Mouse (Mus musculus): ENCODE results near the gene Lrrc45. TPM values are rescaled to one million over a fixed set of nuclear protein-coding genes. Genes with fewer than 3 reads are reported as not detected.
"Not testable (repeated sequence)": the region's sequence is repeated elsewhere in the genome, so short reads cannot be mapped to it uniquely, and the experiment has no call there.

The Lrrc45 gene
- polyA plus RNA-seq, 1 experiment from 2014 or later, result 66.0 TPM

DNA sequence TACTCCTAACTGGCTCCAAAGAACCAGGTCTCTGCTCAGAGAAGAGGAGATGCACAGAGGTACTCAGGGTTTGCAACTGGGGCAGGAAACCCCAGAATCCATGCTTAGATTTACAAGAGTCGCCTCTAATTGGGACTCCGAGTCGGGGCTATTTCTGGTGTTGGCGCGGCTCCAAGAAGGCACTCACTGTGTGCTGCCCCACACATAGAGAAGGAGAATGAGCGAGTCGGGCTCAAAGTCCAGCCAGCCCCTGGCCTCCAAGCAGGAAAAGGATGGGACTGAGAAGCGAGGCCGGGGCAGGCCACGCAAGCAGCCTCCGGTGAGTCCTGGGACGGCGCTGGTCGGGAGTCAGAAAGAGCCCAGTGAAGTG, 48.9 kb downstream of the Lrrc45 start, which contains the start of gene Hmga1b:
Gene Hmga1b, plus strand, starts transcription at position 123 of the 370 bp plus-strand sequence.
- Histone ChIP-seq H3K4me2 (peak within 1 kb of the TSS; percentile 47), H3K4me3 (replicated peaks) (0 out of 2 replicates have a peak within 1 kb of the TSS, but pooled peaks have one; percentile 2), H3K9me3 (replicated peaks) (peaks cover 15% of the 10 kb centered on the region)
- not testable (repeated sequence) for H3K36me3 ChIP-seq, H3K9ac ChIP-seq, H3K4me1 ChIP-seq, H3K27me3 ChIP-seq, H3K27ac ChIP-seq
- peak; percentile 31; the same call in 1 of the 2 replicates for ATAC-seq (replicated peaks; ENCODE audit: low FRiP score)
- 20% methylated on average over 14 of the region's 14 CpGs for WGBS

DNA sequence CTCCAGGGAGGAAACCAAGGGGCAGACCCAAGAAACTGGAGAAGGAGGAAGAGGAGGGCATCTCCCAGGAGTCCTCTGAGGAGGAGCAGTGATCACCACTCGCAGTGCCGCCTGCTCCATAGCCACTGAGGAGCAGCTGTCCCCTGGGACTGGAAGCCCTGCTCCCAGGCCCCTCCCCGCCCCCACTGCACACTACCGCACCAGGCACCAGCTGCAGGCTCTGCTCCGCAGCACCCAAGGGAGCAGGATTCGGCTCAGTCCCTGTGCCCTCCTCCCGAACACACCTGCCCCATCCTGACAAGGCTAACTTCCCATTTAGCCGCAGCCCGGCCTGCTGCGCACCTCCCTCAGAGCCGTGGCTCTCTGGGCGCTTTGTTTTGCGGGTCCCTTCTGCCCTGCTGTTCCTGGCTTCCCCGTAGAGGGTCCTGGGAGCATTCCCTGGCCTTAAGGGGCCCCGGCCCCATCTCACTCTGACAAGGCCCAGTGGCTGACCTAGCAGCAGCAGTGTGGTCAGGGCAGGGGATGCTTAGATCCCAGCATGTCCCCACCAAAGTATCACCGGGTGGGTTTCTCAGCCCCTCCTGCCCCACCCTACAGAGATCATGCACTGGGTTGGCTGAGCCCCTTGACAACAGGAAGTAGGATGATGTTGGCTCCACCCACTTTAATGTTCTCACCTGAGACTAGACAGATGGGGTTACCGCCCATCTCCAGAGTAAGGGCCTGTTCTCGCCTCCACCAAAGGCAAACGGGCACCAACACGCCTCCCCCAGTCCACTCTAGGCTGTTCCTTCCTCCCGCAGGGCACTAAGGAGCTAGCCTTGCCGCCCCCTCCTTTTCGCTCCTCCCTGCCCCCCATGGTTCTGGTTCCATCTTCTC, 49.6 kb downstream of the Lrrc45 start:
- H3K27ac ChIP-seq; H3K4me1 ChIP-seq; H3K9ac ChIP-seq; H3K36me3 ChIP-seq; H3K27me3 ChIP-seq; H3K9me3 ChIP-seq (replicated peaks): not testable (repeated sequence)
- peak; percentile 61; the same call in 1 of the 2 replicates for ATAC-seq (replicated peaks; ENCODE audit: low FRiP score)
- 12% methylated on average over 5 of the region's 23 CpGs for WGBS
- 0 out of 2 replicates have a peak overlapping the region, but pooled peaks have one; percentile 2 for H3K4me3 ChIP-seq (replicated peaks)
- peak overlapping the region; percentile 47 for H3K4me2 ChIP-seq

DNA sequence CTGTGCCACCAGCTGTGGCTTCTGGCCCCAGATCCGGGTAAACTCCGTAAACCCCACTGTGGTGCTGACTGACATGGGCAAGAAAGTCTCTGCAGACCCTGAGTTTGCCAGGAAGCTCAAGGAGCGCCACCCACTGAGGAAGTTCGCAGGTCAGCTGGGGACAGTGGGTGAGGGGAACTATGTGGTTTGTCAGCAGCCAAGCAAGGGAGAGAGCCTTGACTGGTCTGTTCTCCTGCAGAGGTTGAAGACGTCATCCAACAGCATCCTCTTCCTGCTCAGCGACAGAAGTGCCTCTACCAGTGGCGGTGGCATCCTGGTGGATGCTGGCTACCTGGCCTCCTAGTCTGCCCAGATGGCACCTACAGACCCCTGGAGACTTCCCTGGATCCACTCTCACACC, 53.3 kb downstream of the Lrrc45 start:
- H3K4me1 ChIP-seq; H3K4me3 ChIP-seq (replicated peaks); H3K9me3 ChIP-seq (replicated peaks); ATAC-seq (replicated peaks; ENCODE audit: low FRiP score); H3K9ac ChIP-seq; H3K27ac ChIP-seq; H3K36me3 ChIP-seq; H3K27me3 ChIP-seq; H3K4me2 ChIP-seq: not testable (repeated sequence)
- 69% methylated on average over 3 of the region's 7 CpGs for WGBS

DNA sequence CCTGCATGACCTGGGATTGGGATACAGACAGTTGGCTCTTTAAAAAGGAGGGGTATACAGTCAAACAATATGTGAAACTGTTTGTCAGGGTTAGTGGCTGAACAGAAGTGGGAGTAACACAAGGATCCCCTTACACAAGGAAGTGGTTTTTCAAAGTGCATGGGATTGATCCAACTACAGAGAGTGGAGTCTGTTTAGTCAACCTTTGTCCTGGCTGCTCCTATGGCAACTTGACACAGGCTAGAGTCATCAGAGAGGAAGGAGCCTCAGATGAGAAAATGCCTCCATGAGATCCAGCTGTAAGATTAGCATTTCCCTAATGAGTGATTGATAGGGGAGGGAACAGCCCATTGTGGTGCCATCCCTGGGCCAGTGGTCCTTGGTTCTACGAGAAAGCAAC, 54.5 kb downstream of the Lrrc45 start:
- Histone ChIP-seq H3K4me2 (no peak overlapping the region), H3K36me3 (no peaks in the 10 kb centered on the region), H3K27me3 (peaks cover 5% of the 10 kb centered on the region; the same call in 1 of the 2 replicates), H3K9me3 (replicated peaks) (no peaks in the 10 kb centered on the region), H3K27ac (no peak overlapping the region), H3K4me3 (replicated peaks) (no peak overlapping the region), H3K4me1 (0 out of 2 replicates have a peak, but pooled peaks cover 2% of the 10 kb centered on the region), H3K9ac (no peak overlapping the region)
- no peak; the same call in 1 of the 2 replicates for ATAC-seq (replicated peaks; ENCODE audit: low FRiP score)
- WGBS, result 25% methylated on average over 1 of the region's 1 CpGs

Other genes starting within 250 kb of the Lrrc45 start
- gene Arl16, start 246.3 kb upstream of the Lrrc45 start, polyA plus RNA-seq (2015; fragmentation: Nextera tagmentation; extraction: Ambion mirVana), result 42.7 and 53.3 TPM in 2 replicates
- gene Mrpl12, start 229.3 kb upstream of the Lrrc45 start, polyA plus RNA-seq (2015; fragmentation: Nextera tagmentation; extraction: Ambion mirVana), result 166 and 172 TPM in 2 replicates
- gene Slc25a10, start 222.1 kb upstream of the Lrrc45 start, polyA plus RNA-seq (2015; fragmentation: Nextera tagmentation; extraction: Ambion mirVana), result 84.6 and 91.9 TPM in 2 replicates
- gene Gcgr, start 183.2 kb upstream of the Lrrc45 start, polyA plus RNA-seq (2015; fragmentation: Nextera tagmentation; extraction: Ambion mirVana), result 2.4 and 2.6 TPM in 2 replicates
- gene Mcrip1, start 164.2 kb upstream of the Lrrc45 start, polyA plus RNA-seq (2015; fragmentation: Nextera tagmentation; extraction: Ambion mirVana), result 199 and 212 TPM in 2 replicates
- 0.49 and 1.4 TPM in 2 replicates for gene Ppp1r27, start 162.8 kb upstream of the Lrrc45 start, polyA plus RNA-seq (2015; fragmentation: Nextera tagmentation; extraction: Ambion mirVana)
- gene P4hb, start 140.7 kb upstream of the Lrrc45 start, polyA plus RNA-seq (2015; fragmentation: Nextera tagmentation; extraction: Ambion mirVana), result 718 and 736 TPM in 2 replicates
- gene Arhgdia, start 132.3 kb upstream of the Lrrc45 start, polyA plus RNA-seq (2015; fragmentation: Nextera tagmentation; extraction: Ambion mirVana), result 588 and 644 TPM in 2 replicates
- 494 TPM in 2 replicates for gene Alyref, start 115.6 kb upstream of the Lrrc45 start, polyA plus RNA-seq (2015; fragmentation: Nextera tagmentation; extraction: Ambion mirVana)
- 193 and 206 TPM in 2 replicates for gene Anapc11, start 115.5 kb upstream of the Lrrc45 start, polyA plus RNA-seq (2015; fragmentation: Nextera tagmentation; extraction: Ambion mirVana)
- gene Npb, start 105.4 kb upstream of the Lrrc45 start, polyA plus RNA-seq (2015; fragmentation: Nextera tagmentation; extraction: Ambion mirVana), result 24.4 and 25.2 TPM in 2 replicates
- 118 and 140 TPM in 2 replicates for gene Pcyt2, start 96.0 kb upstream of the Lrrc45 start, polyA plus RNA-seq (2015; fragmentation: Nextera tagmentation; extraction: Ambion mirVana)
- gene Sirt7, start 88.7 kb upstream of the Lrrc45 start, polyA plus RNA-seq (2015; fragmentation: Nextera tagmentation; extraction: Ambion mirVana), result 32.7 and 33.9 TPM in 2 replicates
- gene Mafg, start 80.3 kb upstream of the Lrrc45 start, polyA plus RNA-seq (2015; fragmentation: Nextera tagmentation; extraction: Ambion mirVana), result 32.2 and 35.9 TPM in 2 replicates
- 25.4 and 29.3 TPM in 2 replicates for gene Pycr1, start 70.2 kb upstream of the Lrrc45 start, polyA plus RNA-seq (2015; fragmentation: Nextera tagmentation; extraction: Ambion mirVana)
- 0.28 and 0.29 TPM in 2 replicates for gene Myadml2, start 65.8 kb upstream of the Lrrc45 start, polyA plus RNA-seq (2015; fragmentation: Nextera tagmentation; extraction: Ambion mirVana)
- gene Notum, start 52.8 kb upstream of the Lrrc45 start, polyA plus RNA-seq (2015; fragmentation: Nextera tagmentation; extraction: Ambion mirVana), result 5.2 and 7.7 TPM in 2 replicates
- 127 and 144 TPM in 2 replicates for gene Aspscr1, start 41.0 kb upstream of the Lrrc45 start, polyA plus RNA-seq (2015; fragmentation: Nextera tagmentation; extraction: Ambion mirVana)
- 164 and 176 TPM in 2 replicates for gene Cenpx, start 187 bp upstream of the Lrrc45 start, polyA plus RNA-seq (2015; fragmentation: Nextera tagmentation; extraction: Ambion mirVana)
- 27.6 and 31.0 TPM in 2 replicates for gene Rac3, start 7.5 kb downstream of the Lrrc45 start, polyA plus RNA-seq (2015; fragmentation: Nextera tagmentation; extraction: Ambion mirVana)
- gene Dcxr, start 13.4 kb downstream of the Lrrc45 start, polyA plus RNA-seq (2015; fragmentation: Nextera tagmentation; extraction: Ambion mirVana), result 31.9 and 32.1 TPM in 2 replicates
- 2.4 and 3.4 TPM in 2 replicates for gene Cbr2, start 18.2 kb downstream of the Lrrc45 start, polyA plus RNA-seq (2015; fragmentation: Nextera tagmentation; extraction: Ambion mirVana)
- gene Hmga1b, start 48.9 kb downstream of the Lrrc45 start, polyA plus RNA-seq (2015; fragmentation: Nextera tagmentation; extraction: Ambion mirVana), result 3.8 and 6.1 TPM in 2 replicates
- 36.5 and 39.9 TPM in 2 replicates for gene Rfng, start 70.3 kb downstream of the Lrrc45 start, polyA plus RNA-seq (2015; fragmentation: Nextera tagmentation; extraction: Ambion mirVana)
- gene Gps1, start 70.3 kb downstream of the Lrrc45 start, polyA plus RNA-seq (2015; fragmentation: Nextera tagmentation; extraction: Ambion mirVana), result 200 and 215 TPM in 2 replicates
- 74.2 and 87.2 TPM in 2 replicates for gene Dus1l, start 82.5 kb downstream of the Lrrc45 start, polyA plus RNA-seq (2015; fragmentation: Nextera tagmentation; extraction: Ambion mirVana)
- 44.1 and 51.8 TPM in 2 replicates for gene Fasn, start 110.6 kb downstream of the Lrrc45 start, polyA plus RNA-seq (2015; fragmentation: Nextera tagmentation; extraction: Ambion mirVana)
- gene Ccdc57, start 218.9 kb downstream of the Lrrc45 start, polyA plus RNA-seq (2015; fragmentation: Nextera tagmentation; extraction: Ambion mirVana), result 8.0 and 8.4 TPM in 2 replicates
- 54.0 and 66.0 TPM in 2 replicates for gene Slc16a3, start 234.6 kb downstream of the Lrrc45 start, polyA plus RNA-seq (2015; fragmentation: Nextera tagmentation; extraction: Ambion mirVana)